Mouse (Mus musculus): Measurements from ENCODE around the gene Gm960. TPM values are rescaled to one million over a fixed set of nuclear protein-coding genes. Genes with fewer than 3 reads are reported as not detected.
A peak's percentile ranks its signal among the peaks of the same experiment; 100 is the strongest.

Gm960 gene
- polyA plus RNA-seq, 1 experiment from 2014 or later, result 0.33 TPM

- no peak overlapping the region for H3K27ac ChIP-seq (ENCODE audit: low read depth)
- no peaks in the 10 kb centered on the region for H3K4me1 ChIP-seq (ENCODE audit: insufficient read depth)
- no peaks in the 10 kb centered on the region for H3K36me3 ChIP-seq (replicated peaks; ENCODE audit: insufficient read depth, low read length)
- no peak overlapping the region for H3K4me3 ChIP-seq (ENCODE audit: low read depth, low read length)
- TF ChIP-seq CTCF (IDR thresholded peaks at IDR 0.05; ENCODE audit: low read depth), result no peak
- TF ChIP-seq EP300 (IDR thresholded peaks at IDR 0.05; ENCODE audit: low read depth), result no peak
- H3K9ac ChIP-seq (replicated peaks), result no peak overlapping the region
- no peak for ATAC-seq
- DNase-seq, result no peak
- no peaks in the 10 kb centered on the region for H3K27me3 ChIP-seq (ENCODE audit: insufficient read depth, low read length)
- H3K4me2 ChIP-seq (ENCODE audit: low read depth, low read length), result no peak overlapping the region
- 56% methylated on average over 4 of the region's 4 CpGs for WGBS (ENCODE audit: insufficient replicate concordance)
- no peaks in the 10 kb centered on the region for H3K9me3 ChIP-seq (ENCODE audit: low read length)
These were observed 62.5 kb downstream of the Gm960 start for GRCm38 (mm10) chr19:4635986-4636385.

GRCm38 (mm10) chr19:4628819-4629218 is 69.6 kb downstream of the Gm960 start:
- Histone ChIP-seq H3K27me3 (ENCODE audit: insufficient read depth, low read length) (no peaks in the 10 kb centered on the region), H3K27ac (ENCODE audit: low read depth) (no peak overlapping the region), H3K9ac (replicated peaks) (no peak overlapping the region), H3K36me3 (replicated peaks; ENCODE audit: insufficient read depth, low read length) (no peaks in the 10 kb centered on the region), H3K4me1 (ENCODE audit: insufficient read depth) (peaks cover 11% of the 10 kb centered on the region), H3K9me3 (ENCODE audit: low read length) (no peaks in the 10 kb centered on the region), H3K4me3 (ENCODE audit: low read depth, low read length) (no peak overlapping the region), H3K4me2 (ENCODE audit: low read depth, low read length) (no peak overlapping the region)
- DNase-seq (peak; percentile 79), ATAC-seq (no peak)
- peak; percentile 91 for TF ChIP-seq CTCF (IDR thresholded peaks at IDR 0.05; ENCODE audit: low read depth)
- TF ChIP-seq EP300 (IDR thresholded peaks at IDR 0.05; ENCODE audit: low read depth), result no peak
- WGBS (ENCODE audit: insufficient replicate concordance), result 0% methylated on average over 1 of the region's 1 CpGs

- Histone ChIP-seq H3K4me1 (ENCODE audit: insufficient read depth) (peaks cover 11% of the 10 kb centered on the region), H3K9ac (replicated peaks) (peak overlapping the region; percentile 98), H3K4me2 (ENCODE audit: low read depth, low read length) (peak overlapping the region; percentile 91), H3K9me3 (ENCODE audit: low read length) (no peaks in the 10 kb centered on the region), H3K27ac (ENCODE audit: low read depth) (peak overlapping the region; percentile 96), H3K27me3 (ENCODE audit: insufficient read depth, low read length) (no peaks in the 10 kb centered on the region), H3K4me3 (ENCODE audit: low read depth, low read length) (peak overlapping the region; percentile 82), H3K36me3 (replicated peaks; ENCODE audit: insufficient read depth, low read length) (peaks cover 19% of the 10 kb centered on the region)
- TF ChIP-seq CTCF (IDR thresholded peaks at IDR 0.05; ENCODE audit: low read depth) (no peak), EP300 (IDR thresholded peaks at IDR 0.05; ENCODE audit: low read depth) (no peak)
- DNase-seq (no peak), ATAC-seq (peak; percentile 53)
- under 1% methylated on average over 35 of the region's 35 CpGs for WGBS (ENCODE audit: insufficient replicate concordance)
These were observed 72.5 kb downstream of the Gm960 start for GRCm38 (mm10) chr19:4625829-4626535.

GRCm38 (mm10) chr19:4625179-4625828 is 73.2 kb downstream of the Gm960 start, which contains the start of gene Rce1:
TSS of gene Rce1 (minus strand) at chr19:4625641.
- Histone ChIP-seq H3K36me3 (replicated peaks; ENCODE audit: insufficient read depth, low read length) (peaks cover 26% of the 10 kb centered on the region), H3K9ac (replicated peaks) (peak within 1 kb of the TSS; percentile 98), H3K27me3 (ENCODE audit: insufficient read depth, low read length) (no peaks in the 10 kb centered on the region), H3K4me2 (ENCODE audit: low read depth, low read length) (peak within 1 kb of the TSS; percentile 91), H3K4me1 (ENCODE audit: insufficient read depth) (peaks cover 11% of the 10 kb centered on the region), H3K9me3 (ENCODE audit: low read length) (no peaks in the 10 kb centered on the region), H3K4me3 (ENCODE audit: low read depth, low read length) (peak within 1 kb of the TSS; percentile 82), H3K27ac (ENCODE audit: low read depth) (peak within 1 kb of the TSS; percentile 96)
- ATAC-seq (peak; percentile 84), DNase-seq (peak; percentile 95)
- TF ChIP-seq EP300 (IDR thresholded peaks at IDR 0.05; ENCODE audit: low read depth), result no peak
- no peak for TF ChIP-seq CTCF (IDR thresholded peaks at IDR 0.05; ENCODE audit: low read depth)
- WGBS (ENCODE audit: insufficient replicate concordance), result under 1% methylated on average over 51 of the region's 64 CpGs

- no peaks in the 10 kb centered on the region for H3K9me3 ChIP-seq (ENCODE audit: low read length)
- H3K27ac ChIP-seq (ENCODE audit: low read depth), result peak overlapping the region; percentile 96
- WGBS (ENCODE audit: insufficient replicate concordance), result 34% methylated on average over 4 of the region's 4 CpGs
- peak overlapping the region; percentile 82 for H3K4me3 ChIP-seq (ENCODE audit: low read depth, low read length)
- no peak for TF ChIP-seq EP300 (IDR thresholded peaks at IDR 0.05; ENCODE audit: low read depth)
- no peak for TF ChIP-seq CTCF (IDR thresholded peaks at IDR 0.05; ENCODE audit: low read depth)
- peaks cover 11% of the 10 kb centered on the region for H3K4me1 ChIP-seq (ENCODE audit: insufficient read depth)
- ATAC-seq (peak; percentile 35), DNase-seq (no peak)
- H3K9ac ChIP-seq (replicated peaks), result peak overlapping the region; percentile 98
- peaks cover 31% of the 10 kb centered on the region for H3K36me3 ChIP-seq (replicated peaks; ENCODE audit: insufficient read depth, low read length)
- H3K27me3 ChIP-seq (ENCODE audit: insufficient read depth, low read length), result no peaks in the 10 kb centered on the region
- H3K4me2 ChIP-seq (ENCODE audit: low read depth, low read length), result peak overlapping the region; percentile 91
These were observed 73.9 kb downstream of the Gm960 start for GRCm38 (mm10) chr19:4624406-4625178.

GRCm38 (mm10) chr19:4624006-4624405 is 74.5 kb downstream of the Gm960 start:
- WGBS (ENCODE audit: insufficient replicate concordance), result 91% methylated on average over 12 of the region's 12 CpGs
- no peak for ATAC-seq
- no peak for TF ChIP-seq EP300 (IDR thresholded peaks at IDR 0.05; ENCODE audit: low read depth)
- TF ChIP-seq CTCF (IDR thresholded peaks at IDR 0.05; ENCODE audit: low read depth), result no peak
- H3K27ac ChIP-seq (ENCODE audit: low read depth), result 0 out of 2 replicates have a peak overlapping the region, but pooled peaks have one; percentile 96
- H3K9me3 ChIP-seq (ENCODE audit: low read length), result no peaks in the 10 kb centered on the region
- no peaks in the 10 kb centered on the region for H3K27me3 ChIP-seq (ENCODE audit: insufficient read depth, low read length)
- no peak overlapping the region for H3K9ac ChIP-seq (replicated peaks)
- peaks cover 11% of the 10 kb centered on the region for H3K4me1 ChIP-seq (ENCODE audit: insufficient read depth)
- H3K4me3 ChIP-seq (ENCODE audit: low read depth, low read length), result no peak overlapping the region
- DNase-seq, result no peak
- peak overlapping the region; percentile 91; the same call in 1 of the 2 replicates for H3K4me2 ChIP-seq (ENCODE audit: low read depth, low read length)
- H3K36me3 ChIP-seq (replicated peaks; ENCODE audit: insufficient read depth, low read length), result peaks cover 36% of the 10 kb centered on the region
